Mouse (Mus musculus): ENCODE data around the gene Ywhaq.
"Not testable (repeated sequence)": the region's sequence is repeated elsewhere in the genome, so short reads cannot be mapped to it uniquely, and the experiment has no call there.

Ywhaq gene

DNA sequence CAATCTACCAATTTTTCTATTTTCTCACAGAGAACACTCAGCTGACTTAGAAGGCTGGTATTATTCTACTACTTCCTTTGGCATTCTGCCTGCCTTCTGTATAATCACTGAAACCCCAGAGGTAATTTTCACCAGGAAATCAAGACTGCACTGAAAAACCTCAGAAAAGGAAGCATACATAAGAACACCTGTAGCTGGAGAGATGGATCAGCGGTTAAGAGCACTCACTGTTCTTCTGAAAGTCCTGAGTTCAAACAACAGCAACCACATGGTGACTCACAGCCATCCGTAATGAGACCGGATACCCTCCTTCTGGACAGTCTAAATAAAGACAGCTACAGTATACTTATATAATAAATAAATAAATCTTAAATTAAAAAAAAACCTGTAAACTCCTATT is 7.8 kb downstream of the Ywhaq start:
- DNase-seq (ENCODE audit: low spot score in 2 of 2) = no peak

DNA sequence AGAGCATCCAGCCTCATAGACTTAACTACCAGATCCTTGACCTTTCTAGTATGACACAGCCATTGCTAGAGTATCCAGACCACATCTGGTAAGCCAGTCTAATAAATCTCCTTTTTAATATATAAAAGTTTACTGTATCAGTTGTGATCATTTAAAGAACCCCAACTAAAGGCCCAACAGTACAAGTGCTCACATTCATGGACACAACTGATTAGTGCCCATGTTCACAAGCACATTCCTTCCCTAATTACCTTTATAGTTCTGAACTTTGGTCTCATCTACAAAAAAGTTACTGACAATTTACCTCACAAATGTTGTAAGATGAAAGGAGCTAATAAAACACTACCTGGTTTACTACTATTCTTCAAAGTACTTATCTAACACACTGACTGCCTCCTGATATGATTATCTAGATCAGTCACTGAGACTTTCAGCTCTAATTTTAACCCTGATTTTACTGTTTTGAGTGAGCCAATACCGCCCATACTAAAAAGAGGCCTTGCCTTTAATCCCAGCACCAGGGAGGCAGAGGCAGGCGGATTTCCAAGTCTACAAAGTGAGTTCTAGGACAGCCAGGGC is 8.6 kb downstream of the Ywhaq start:
- no peak for DNase-seq (ENCODE audit: low spot score in 2 of 2)

- DNase-seq (ENCODE audit: low spot score in 2 of 2) = no peak
Observed at GRCm38 (mm10) chr12:21402771-21403170, 14.7 kb downstream of the Ywhaq start.

DNA sequence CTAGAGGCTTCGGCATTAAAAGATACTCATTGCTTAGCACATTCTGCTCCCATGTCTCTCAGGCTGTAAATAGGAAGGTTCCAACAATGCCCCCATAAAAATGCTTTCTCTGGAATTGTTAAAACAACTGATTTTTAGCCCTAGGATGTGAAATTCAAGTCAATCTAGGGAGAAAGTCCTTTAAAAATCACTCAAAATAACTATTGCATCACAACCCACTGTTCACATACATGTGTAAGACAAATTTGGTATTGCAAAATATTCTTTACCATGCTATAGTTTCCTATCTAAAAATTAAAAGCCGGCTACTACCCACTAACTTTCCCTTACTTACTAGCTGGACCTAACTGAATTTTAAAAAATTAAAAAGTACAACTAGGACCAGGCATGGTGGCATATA is 31.2 kb downstream of the Ywhaq start:
- no peak for DNase-seq (ENCODE audit: low spot score in 2 of 2)

DNA sequence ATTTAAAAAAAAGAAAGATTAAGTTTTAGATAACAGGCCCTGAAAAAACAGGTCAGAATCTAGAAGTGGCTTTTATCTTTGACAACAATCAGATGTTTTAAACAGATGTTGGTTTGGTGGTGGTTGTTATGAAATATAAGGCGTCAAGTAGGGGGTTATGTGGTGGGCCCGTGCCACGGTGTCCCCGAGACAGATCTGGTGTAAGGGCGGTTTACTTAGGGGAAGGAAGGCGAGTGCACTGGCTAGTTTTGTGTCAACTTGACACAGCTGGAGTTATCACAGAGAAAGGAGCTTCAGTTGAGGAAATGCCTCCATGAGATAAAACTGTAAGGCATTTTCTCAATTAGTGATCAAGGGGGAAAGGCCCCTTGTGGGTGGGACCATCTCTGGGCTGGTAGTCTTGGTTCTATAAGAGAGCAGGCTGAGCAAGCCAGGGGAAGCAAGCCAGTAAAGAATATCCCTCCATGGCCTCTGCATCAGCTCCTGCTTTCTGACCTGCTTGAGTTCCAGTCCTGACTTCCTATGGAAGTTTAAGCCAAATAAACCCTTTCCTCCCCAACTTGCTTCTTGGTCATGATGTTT is 38.6 kb downstream of the Ywhaq start:
- DNase-seq (ENCODE audit: low spot score in 2 of 2) = not testable (repeated sequence)

GRCm38 (mm10) chr12:21375376-21376157 is 41.9 kb downstream of the Ywhaq start:
- DNase-seq (ENCODE audit: low spot score in 2 of 2) = no peak

DNA sequence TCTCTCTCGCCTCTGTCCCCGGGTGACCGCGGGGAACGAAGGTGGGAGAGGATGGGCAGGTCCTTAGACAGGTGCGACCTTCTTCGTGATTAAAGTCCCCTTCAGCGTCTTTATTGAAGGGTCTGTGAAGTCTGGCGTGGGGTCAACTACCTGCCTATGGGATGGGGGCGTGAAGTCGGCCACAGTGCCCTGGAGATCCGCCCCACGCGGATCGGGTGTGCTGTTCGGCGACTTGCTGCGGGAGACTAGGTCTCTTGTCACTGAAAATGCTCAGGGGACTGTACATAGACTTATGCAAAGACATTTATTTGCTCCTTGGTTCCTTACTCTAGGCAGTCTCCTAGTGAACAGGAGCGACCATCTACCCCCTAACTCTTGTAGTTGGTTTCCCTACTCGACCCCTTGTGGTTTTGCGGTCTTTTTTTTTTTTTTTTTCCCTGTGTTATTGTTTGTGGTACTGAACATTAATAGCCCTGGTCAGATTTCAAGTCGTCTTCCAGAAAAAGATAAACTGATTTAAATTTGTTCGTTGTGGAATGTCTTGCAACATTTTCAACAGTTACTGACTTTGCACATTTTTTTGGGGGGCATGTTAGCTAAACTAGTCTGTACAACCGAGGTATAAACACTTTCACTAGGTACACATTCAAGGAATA is 43.5 kb downstream of the Ywhaq start:
- no peak for DNase-seq (ENCODE audit: low spot score in 2 of 2)

DNA sequence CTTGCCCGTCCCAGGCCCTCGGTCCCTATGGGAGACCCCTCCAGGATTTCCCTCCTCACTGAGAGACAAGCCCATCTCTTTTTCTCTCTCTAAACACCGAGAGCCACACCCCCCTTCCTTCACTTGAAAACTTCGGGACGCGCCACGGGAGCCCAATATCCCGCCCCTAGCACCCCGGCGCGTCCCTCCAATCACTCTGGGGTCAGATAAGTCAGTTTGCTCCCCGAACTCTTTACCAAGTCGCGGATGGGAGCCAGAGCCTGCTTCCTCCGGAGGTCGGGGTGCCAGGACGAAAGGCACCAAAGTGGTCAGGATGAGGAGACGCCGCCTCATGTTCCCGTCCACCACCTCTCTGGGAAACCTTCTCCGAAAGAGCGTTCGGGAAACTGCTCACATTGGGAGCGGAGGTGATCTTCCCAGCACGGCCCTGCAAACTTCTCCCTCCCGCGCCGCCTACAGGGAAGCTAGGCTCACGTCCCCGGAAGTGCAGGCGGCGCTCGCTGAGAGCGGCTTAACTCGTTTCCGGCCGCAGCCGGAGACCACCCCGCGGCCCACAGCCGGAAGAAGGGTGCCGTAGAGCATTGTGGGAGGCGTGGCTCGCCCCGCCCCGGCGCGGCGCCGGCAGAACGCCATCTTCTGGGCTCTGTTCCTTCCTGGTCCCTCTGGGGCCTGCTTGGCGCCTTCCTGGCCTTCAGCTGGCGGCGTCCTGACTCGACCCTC is 44.2 kb downstream of the Ywhaq start, which contains the start of gene Adam17:
Gene Adam17 (minus strand): TSS at position 533 of the 720 bp plus-strand sequence.
- peak; percentile 95 to 96 for DNase-seq (ENCODE audit: low spot score in 2 of 2)

- no peak for DNase-seq (ENCODE audit: low spot score in 2 of 2)
Observed at GRCm38 (mm10) chr12:21370035-21370611, 47.3 kb downstream of the Ywhaq start.

- DNase-seq (ENCODE audit: low spot score in 2 of 2) = no peak
Observed at GRCm38 (mm10) chr12:21369087-21369410, 48.4 kb downstream of the Ywhaq start.

DNA sequence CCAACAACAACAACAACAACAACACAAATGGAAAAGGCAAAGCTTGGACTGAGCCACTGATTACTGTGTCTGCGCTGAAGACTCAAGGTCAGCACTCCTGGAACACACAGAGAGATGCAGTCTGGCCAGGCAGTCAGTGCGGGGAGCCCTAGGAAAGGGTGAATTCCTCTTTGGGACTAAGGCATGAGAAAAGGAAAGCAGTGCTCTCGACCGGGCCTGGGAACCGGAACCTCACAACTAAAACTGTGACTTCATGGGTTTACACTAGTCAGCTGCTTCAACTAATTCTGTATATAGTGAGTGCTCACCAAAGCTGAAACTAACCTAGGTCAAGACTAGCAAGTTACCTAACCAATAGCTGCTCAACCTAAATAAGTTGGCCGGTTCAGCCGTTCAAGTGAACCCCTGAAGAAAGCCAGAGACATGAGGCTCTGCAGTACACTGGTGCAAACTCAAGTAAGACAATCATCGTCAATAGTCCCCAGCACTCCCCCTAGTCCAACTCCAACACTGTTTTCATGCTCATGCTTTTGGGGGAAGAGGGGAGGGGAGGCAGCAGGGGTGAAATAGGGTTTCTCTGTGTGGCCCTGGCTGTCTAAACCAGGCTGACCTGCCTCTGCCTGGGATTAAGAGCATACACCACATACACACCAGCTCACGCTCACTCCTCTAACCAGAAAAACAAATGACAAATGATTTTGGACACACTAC is 48.9 kb downstream of the Ywhaq start:
- DNase-seq (ENCODE audit: low spot score in 2 of 2) = no peak

- DNase-seq (ENCODE audit: low spot score in 2 of 2) = no peak
Observed at GRCm38 (mm10) chr12:21364624-21365435, 52.6 kb downstream of the Ywhaq start.

- DNase-seq (ENCODE audit: low spot score in 2 of 2) = no peak
Observed at GRCm38 (mm10) chr12:21363195-21363594, 54.2 kb downstream of the Ywhaq start.

DNA sequence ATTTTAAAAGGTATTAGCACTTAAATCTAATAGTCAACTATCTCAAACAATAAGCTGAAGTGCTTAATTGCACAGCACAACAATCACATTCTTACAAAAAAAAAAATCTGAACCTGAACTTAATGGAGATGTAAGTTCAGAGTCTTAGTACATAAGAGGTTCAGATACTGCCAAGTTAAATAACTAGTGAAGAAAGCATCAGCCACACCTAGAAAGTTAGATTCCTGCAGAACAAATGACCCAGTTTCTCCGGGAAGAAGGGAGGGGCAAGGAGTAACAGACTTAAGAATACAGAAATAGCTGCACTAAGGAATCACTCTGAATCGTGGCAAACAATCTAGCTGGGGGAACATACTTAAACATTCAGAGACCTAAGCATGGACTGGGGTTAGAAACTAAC is 54.8 kb downstream of the Ywhaq start:
- no peak for DNase-seq (ENCODE audit: low spot score in 2 of 2)

- no peak for DNase-seq (ENCODE audit: low spot score in 2 of 2)
Observed at GRCm38 (mm10) chr12:21353681-21354080, 63.8 kb downstream of the Ywhaq start.

DNA sequence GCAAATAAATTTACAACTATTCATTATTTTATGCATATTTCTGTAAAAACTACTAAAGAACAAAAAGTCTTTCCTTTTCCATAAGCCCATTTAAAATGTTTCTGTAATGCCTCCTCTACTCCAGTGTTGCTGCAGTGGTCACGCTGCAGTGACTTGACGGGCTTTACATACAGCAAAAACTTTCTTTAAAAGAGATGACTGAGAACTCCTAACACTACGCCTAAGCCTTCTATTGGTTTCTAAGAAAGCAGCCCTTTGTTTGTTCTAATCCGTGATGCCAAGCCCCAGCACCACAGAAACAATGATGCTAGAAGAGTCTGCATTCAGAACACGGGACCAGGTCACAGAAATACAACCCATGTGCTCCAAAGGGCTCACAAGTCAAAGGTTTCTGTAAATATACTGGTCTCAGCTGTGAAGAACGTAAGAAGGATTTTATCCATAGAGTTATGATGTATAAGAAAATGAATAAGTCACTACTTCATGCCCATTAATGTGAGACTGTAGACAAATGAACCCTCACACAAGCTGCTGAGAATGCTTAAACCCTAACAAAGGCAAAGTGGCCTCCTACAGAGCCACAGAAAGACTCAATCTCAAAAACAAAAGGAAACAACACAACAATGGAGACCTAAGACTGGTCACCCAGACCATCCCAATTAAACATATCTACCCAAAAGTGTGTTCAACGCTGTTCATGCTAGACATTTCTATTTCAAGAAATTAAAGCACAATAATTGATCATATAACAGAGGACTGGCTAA is 67.1 kb downstream of the Ywhaq start:
- no peak for DNase-seq (ENCODE audit: low spot score in 2 of 2)

GRCm38 (mm10) chr12:21346972-21347371 is 70.5 kb downstream of the Ywhaq start:
- no peak for DNase-seq (ENCODE audit: low spot score in 2 of 2)

GRCm38 (mm10) chr12:21340674-21341073 is 76.8 kb downstream of the Ywhaq start:
- DNase-seq (ENCODE audit: low spot score in 2 of 2) = no peak
